Mouse (Mus musculus): ENCODE measurements around the gene Gfod1. TPM values are rescaled to one million over a fixed set of nuclear protein-coding genes. Genes with fewer than 3 reads are reported as not detected.

Gene Gfod1
- total RNA-seq, 2 experiments from 2014 or later: 4.7 to 6.8 TPM

DNA sequence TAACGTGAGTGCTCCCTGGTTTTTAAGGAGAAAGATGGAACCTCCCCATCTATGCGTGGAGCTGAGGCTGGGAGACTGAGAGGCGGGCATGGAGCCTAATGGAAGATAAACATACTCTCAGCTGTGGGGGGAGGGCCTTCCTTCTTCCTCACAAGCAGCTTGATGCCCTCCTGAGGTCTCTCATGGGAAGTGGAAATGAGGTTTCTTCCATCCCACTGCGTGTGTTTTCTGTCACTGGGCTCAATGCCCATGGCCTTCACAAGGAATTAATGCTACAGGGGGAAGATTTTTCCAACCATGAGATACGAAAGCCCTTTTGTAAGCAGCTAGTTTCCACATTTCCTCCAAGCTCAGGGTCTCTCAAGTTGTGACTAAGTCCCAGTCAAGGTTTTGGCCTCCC lies 100.3 kb downstream of the Gfod1 start:
- DNase-seq (ENCODE audit: low spot score): no peak

- DNase-seq (ENCODE audit: low spot score): peak; percentile 30
Observed at GRCm38 (mm10) chr13:43203234-43203633, 100.7 kb downstream of the Gfod1 start.

DNA sequence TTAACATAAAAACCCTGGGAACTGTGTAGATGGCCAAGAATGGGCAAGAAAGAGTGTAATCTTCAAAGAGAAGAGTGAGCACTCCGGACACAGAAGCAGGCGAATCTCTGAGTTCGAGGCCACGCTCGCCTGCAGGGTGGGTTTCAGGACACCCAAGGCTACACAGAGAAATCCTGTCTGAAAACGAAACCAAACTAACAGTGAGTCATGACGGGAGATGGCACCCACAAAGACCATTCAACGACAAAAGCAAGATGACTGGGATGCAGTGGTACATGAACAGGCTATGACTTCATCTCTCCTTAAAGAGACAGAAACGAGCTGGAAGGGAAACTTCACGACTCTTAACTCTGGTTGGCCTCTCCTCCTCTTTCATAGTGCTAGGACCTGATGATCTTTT lies 101.6 kb downstream of the Gfod1 start:
- no peak for DNase-seq (ENCODE audit: low spot score)

GRCm38 (mm10) chr13:43201033-43201432 lies 102.9 kb downstream of the Gfod1 start:
- peak; percentile 30 for DNase-seq (ENCODE audit: low spot score)

GRCm38 (mm10) chr13:43200473-43200872 lies 103.5 kb downstream of the Gfod1 start:
- no peak for DNase-seq (ENCODE audit: low spot score)

DNA sequence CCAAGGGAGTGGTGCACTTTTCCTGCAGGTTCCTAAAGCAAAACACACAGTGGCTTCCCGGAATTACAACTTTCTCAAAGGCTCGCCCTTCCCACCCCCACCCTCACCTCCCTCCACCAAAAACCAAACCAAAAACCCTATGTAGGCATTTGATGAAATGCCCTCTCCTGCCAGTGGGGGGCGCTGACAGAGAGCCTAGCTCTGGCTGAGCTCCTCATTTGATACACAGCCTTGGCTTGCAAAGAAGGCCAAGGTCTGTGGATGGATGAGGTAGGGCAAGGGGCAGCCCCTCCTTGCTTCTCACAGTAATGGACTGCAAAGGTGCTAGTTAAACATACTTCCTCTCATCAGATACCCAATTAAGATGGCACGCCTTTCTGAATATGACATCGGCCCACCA lies 104.2 kb downstream of the Gfod1 start:
- peak; percentile 36 for DNase-seq (ENCODE audit: low spot score)

DNA sequence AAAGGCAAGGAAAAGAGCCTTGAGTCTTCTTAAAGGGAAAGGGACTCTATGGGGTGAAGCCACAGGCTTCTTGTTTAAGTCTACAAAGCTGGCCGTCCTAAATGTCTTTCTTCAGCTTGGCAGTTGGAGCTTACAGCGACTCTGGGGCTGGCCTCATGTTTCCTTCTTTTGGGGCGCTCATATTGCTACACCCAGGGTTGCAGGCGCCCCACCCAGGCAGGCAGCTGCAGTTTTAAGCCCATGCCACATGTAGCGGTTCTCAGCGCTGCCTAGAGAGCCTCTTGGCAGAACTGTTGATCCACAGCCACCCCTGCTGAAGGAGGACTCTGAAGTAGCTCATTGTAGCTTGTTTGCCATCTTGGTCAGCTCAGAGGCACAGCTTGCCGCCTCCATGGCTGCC lies 104.7 kb downstream of the Gfod1 start:
- DNase-seq (ENCODE audit: low spot score): no peak

DNA sequence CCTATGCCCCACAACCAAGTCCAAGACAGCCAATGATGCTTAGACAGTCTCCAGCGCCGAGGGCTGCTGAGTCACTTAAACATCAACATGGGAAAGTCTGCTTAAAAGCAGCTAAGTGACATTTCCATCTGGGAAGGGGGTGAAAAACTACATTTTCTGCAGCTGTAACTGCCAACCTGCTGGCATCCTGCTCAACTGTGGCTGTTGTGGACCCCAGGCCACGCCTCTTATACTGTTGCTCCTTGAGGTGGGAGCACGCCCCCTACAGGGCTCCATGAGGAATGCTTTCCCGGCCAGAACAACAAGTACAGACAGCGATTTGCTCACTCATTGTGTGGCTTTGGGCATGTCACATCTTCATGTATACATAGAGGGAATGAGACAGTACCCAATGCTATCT lies 106.8 kb downstream of the Gfod1 start:
- no peak for DNase-seq (ENCODE audit: low spot score)

DNA sequence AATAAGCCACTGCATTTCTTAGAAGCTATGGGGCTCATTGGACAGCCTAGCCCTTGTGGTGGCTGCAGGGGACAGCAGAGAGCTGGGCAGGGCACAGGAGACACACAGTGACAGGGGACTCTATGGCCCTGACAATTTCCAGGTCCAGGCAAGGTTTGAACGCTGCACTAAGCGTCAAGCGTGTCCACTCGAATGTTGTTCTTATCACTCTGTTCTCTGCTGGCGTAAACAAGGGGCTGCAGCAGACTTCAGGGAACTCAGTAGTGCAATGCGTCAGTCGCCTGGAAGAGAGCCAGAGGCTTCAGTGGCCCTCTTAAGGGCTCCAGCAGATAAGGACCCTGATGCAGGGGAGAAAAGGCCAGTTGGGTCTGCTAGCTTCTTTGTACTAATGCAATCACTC lies 108.0 kb downstream of the Gfod1 start:
- no peak for DNase-seq (ENCODE audit: low spot score)

GRCm38 (mm10) chr13:43193932-43194331 lies 110.0 kb downstream of the Gfod1 start:
- DNase-seq (ENCODE audit: low spot score): no peak

DNA sequence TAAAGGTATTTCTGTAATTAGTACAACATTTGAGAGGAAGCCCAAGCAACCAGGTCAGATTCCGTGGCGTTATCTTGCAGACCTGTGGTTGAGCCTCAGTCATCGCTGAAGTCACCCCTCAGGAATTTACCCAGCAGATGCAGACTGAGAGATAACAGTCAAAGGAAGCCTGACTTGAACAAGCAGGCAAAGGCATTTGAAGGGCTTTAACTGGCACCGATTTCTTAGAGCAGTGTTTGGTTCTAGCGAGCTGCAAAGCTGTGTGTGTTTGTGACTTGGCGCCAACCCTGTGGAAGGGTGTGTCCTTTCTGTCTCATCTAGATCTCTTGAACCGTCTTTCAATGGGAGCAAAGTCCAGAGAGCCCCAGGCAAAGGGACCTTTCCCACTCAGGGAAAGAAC lies 110.7 kb downstream of the Gfod1 start:
- no peak for DNase-seq (ENCODE audit: low spot score)

- DNase-seq (ENCODE audit: low spot score): no peak
Observed at GRCm38 (mm10) chr13:43191741-43192192, 112.2 kb downstream of the Gfod1 start.

DNA sequence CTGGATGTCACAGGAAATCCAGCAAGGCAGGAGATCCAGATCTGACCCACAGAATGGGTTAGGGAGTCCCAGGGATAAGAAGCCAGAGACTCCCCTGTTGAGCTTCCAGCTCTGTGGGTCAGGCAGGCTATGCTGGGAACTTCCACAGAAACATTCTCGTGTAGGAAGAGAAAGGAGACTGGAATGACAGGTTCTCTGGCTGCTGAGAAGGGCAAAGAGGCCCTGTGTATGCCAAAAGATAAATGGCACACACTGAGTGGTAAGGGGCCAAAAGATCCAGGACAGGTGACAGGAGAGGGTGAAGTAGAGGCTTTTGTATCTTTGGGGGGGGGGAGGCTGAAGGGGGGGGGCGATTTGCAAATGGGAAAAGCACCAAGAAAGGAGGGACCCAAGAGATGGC lies 112.7 kb downstream of the Gfod1 start:
- no peak for DNase-seq (ENCODE audit: low spot score)

- DNase-seq (ENCODE audit: low spot score): no peak
Observed at GRCm38 (mm10) chr13:43187736-43188135, 116.2 kb downstream of the Gfod1 start.

- DNase-seq (ENCODE audit: low spot score): no peak
Observed at GRCm38 (mm10) chr13:43183248-43184055, 120.5 kb downstream of the Gfod1 start.

- DNase-seq (ENCODE audit: low spot score): peak; percentile 74
Observed at GRCm38 (mm10) chr13:43182465-43183201, 121.3 kb downstream of the Gfod1 start.

GRCm38 (mm10) chr13:43181104-43181503 lies 122.9 kb downstream of the Gfod1 start:
- no peak for DNase-seq (ENCODE audit: low spot score)

DNA sequence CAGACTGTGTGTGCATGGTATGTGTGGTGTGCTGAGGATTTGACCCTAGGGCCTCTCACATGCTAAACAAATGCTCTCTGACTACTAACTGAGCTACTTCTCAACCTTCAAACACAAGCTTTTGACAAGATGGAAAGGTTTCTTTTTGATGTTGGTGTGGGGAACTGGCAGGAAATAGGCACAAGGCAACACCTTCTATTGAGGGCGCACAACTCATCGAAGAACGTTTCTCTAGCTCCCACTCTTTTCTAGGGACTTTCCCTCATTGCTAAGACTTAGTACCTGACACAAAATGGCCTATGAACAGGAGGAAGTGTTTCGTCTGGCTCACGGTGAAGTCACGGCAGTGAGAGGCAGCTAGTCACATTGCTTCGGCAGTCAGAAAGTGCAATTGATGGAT lies 126.7 kb downstream of the Gfod1 start:
- DNase-seq (ENCODE audit: low spot score): no peak

DNA sequence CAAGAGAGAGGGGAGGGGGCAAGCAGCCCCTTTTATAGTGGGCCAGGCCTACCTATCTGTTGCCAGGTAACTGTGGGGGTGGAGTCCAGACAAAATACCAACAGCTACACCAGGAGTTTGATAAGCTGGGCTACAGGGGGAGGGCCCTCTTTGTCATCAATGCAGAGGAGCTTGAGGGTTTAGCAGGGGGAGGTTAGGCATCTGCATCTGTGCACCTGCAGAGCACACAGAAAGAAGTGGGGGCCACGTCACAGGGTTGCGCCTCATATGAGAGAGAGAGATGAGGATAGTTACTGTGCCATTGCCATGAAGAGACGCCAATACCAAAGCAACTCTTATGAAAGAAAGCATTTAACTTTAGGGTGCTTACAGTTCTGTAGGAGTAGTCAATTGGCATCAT lies 127.3 kb downstream of the Gfod1 start:
- no peak for DNase-seq (ENCODE audit: low spot score)

DNA sequence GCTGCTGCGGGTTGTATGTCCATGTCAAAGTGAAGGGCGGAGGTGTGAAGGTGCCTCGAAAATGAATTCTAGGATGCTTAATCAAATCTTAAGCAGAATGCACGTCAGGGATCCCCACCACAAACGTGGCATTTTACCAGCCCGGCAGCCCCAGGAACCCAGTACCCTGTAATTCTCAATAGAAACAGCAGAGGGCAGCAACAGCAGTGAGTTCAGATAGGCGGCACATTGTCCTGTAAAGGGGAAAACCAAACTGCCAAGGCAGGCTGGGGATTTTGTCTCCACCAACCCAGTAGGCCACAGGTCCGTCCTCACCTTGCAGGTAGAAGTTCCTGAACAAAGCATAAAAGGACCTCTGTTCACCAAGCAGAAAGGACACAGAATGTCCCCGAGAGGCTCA lies 130.7 kb downstream of the Gfod1 start:
- DNase-seq (ENCODE audit: low spot score): peak; percentile 74

- no peak for DNase-seq (ENCODE audit: low spot score)
Observed at GRCm38 (mm10) chr13:43172036-43172713, 131.8 kb downstream of the Gfod1 start.

- peak; percentile 98 for DNase-seq (ENCODE audit: low spot score)
Observed at GRCm38 (mm10) chr13:43171020-43171710, 132.8 kb downstream of the Gfod1 start, which contains the start of gene Tbc1d7. Gene Tbc1d7 (minus strand): TSS chr13:43171501.
